Comparison of ENCODE assay signal across 8 mouse cellular contexts in the genomic region with DNA sequence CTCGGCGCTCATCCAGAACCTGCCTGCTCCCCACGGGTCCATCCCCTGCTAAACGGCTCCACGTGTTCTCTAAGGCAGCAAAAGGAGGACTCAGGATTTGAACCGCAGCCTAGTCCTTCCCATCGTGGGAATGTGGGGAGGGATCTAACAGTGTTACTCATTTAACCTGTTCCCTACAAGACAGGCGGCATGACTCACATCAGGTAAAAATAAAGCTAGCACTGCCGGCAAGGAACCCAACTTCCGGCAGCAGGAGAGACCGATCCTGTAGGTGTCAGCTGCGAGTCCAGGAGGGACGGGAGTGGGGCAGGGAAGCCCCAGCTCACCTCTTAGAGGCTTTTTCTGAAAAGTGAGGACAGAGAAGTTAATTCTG. TPM values are rescaled to one million over a fixed set of nuclear protein-coding genes. Genes with fewer than 3 reads are reported as not detected.
DNase-seq lines count a peak whose midpoint lies in the region; ATAC-seq and TF ChIP-seq lines count a peak whose summit lies in the region.

No protein-coding gene starts in this region.

- TF ChIP-seq EP300 in CH12.LX (IDR thresholded peaks at IDR 0.05; ENCODE audit: low read length) (no peak), MEL (IDR thresholded peaks at IDR 0.05; ENCODE audit: low read depth in 1 of 2, low read length in 2 of 2) (no peak)

- TF ChIP-seq RAD21 in CH12.LX (IDR thresholded peaks at IDR 0.05; ENCODE audit: low read depth, low read length) (no peak), MEL (IDR thresholded peaks at IDR 0.05; ENCODE audit: low read depth, low read length) (no peak)

- H3K36me3 ChIP-seq in CH12.LX (replicated peaks in 1 of 2; ENCODE audit: control insufficient read depth in 1 of 2, insufficient read depth in 1 of 2, low read length in 1 of 2) (no peaks in the 10 kb centered on the region), MEL (ENCODE audit: control insufficient read depth in 1 of 2, insufficient read depth in 2 of 2, low read length in 2 of 2) (no peaks in the 10 kb centered on the region)
- H3K36me3 ChIP-seq in heart, embryonic 13.5 days = no peaks in the 10 kb centered on the region

- H3K79me2 ChIP-seq in CH12.LX (replicated peaks; ENCODE audit: control insufficient read depth, extremely low read depth, insufficient read depth, poor library complexity, severe bottlenecking) (no peaks in the 10 kb centered on the region), MEL (ENCODE audit: control insufficient read depth, insufficient read depth, low read length, poor library complexity) (no peaks in the 10 kb centered on the region; the same call in 1 of the 2 replicates)

- H3K9ac ChIP-seq in CH12.LX (ENCODE audit: insufficient read depth, low read depth) (no peak overlapping the region), MEL (ENCODE audit: control insufficient read depth, low read depth, low read length, poor library complexity, severe bottlenecking) (peak overlapping the region; percentile 51)
- peak overlapping the region; percentile 69 for H3K9ac ChIP-seq in heart, embryonic 13.5 days

- ATAC-seq in heart, embryonic 13.5 days (ENCODE audit: extremely low read depth, insufficient number of reproducible peaks, low FRiP score, low TSS enrichment) = no peak

- DNase-seq in CH12.LX (ENCODE audit: extremely low read depth) (no peak), MEL (ENCODE audit: low read depth, low spot score) (peak; percentile 65)
- DNase-seq in kidney, postnatal 10 days = peak; percentile 62
- DNase-seq in lung, postnatal 14 days = peak; percentile 25
- peak; percentile 16 for DNase-seq in thymus, postnatal 0 days (ENCODE audit: low spot score)
- no peak for DNase-seq in layer of hippocampus, adult 11-12 months (ENCODE audit: low spot score)
- no peak for DNase-seq in testis, postnatal 14 days (ENCODE audit: low spot score)

- 7% methylated on average over 13 of the region's 13 CpGs for WGBS in heart, embryonic 13.5 days

- H3K27ac ChIP-seq in CH12.LX (ENCODE audit: insufficient read depth, low read depth) = no peak overlapping the region
- H3K27ac ChIP-seq in MEL (ENCODE audit: control insufficient read depth, low read depth, low read length) = peak overlapping the region; percentile 22; the same call in 1 of the 2 replicates
- no peak overlapping the region for H3K27ac ChIP-seq in heart, embryonic 13.5 days (replicated peaks)

- no peaks in the 10 kb centered on the region for H3K9me3 ChIP-seq in CH12.LX (replicated peaks; ENCODE audit: low read length)
- H3K9me3 ChIP-seq in MEL (replicated peaks; ENCODE audit: insufficient read depth, low read length) = no peaks in the 10 kb centered on the region
- no peaks in the 10 kb centered on the region; the same call in 1 of the 2 replicates for H3K9me3 ChIP-seq in heart, embryonic 13.5 days

- in situ Hi-C loops in CH12.LX (cut with MboI; ENCODE audit: low pct_ligation_motif_present, low pct_unique_long_range_greater_than_20kb, low sequenced_read_pairs) = loop anchor here (10.0 kb wide), 1 partner anchor 58 kb away; no protein-coding TSS in a partner anchor

- TF ChIP-seq POLR2A in CH12.LX (IDR thresholded peaks at IDR 0.05; ENCODE audit: low read depth, low read length) = no peak
- no peak for TF ChIP-seq POLR2A in MEL (IDR thresholded peaks at IDR 0.05; ENCODE audit: control insufficient read depth in 1 of 2, insufficient read depth in 1 of 2, low read depth in 1 of 2, low read length in 2 of 2, poor library complexity in 1 of 2)

- TF ChIP-seq CTCF in CH12.LX (conservative IDR thresholded peaks at IDR 0.05 in 1 of 2, IDR thresholded peaks at IDR 0.05 in 1 of 2; ENCODE audit: low read depth in 2 of 2, low read length in 2 of 2) = no peak
- no peak for TF ChIP-seq CTCF in MEL (IDR thresholded peaks at IDR 0.05 in 2 of 3, conservative IDR thresholded peaks at IDR 0.05 in 1 of 3; ENCODE audit: control insufficient read depth in 1 of 3, insufficient read depth in 1 of 3, low read depth in 2 of 3, low read length in 3 of 3, poor library complexity in 1 of 3, severe bottlenecking in 1 of 3)

- H3K4me1 ChIP-seq in CH12.LX (ENCODE audit: control insufficient read depth in 1 of 2, insufficient read depth in 2 of 2) (no peaks in the 10 kb centered on the region), MEL (ENCODE audit: control insufficient read depth in 1 of 2, insufficient read depth in 2 of 2, low read length in 2 of 2) (peaks cover 0 to 4% of the 10 kb centered on the region in 2 experiments; a peak in 2 of 4 replicates)
- peaks cover 18% of the 10 kb centered on the region for H3K4me1 ChIP-seq in heart, embryonic 13.5 days

- peak overlapping the region; percentile 59; the same call in 1 of the 2 replicates for H3K4me2 ChIP-seq in CH12.LX (ENCODE audit: insufficient read depth, low read depth, poor library complexity, severe bottlenecking)
- H3K4me2 ChIP-seq in heart, embryonic 13.5 days = peak overlapping the region; percentile 76

- peaks cover 84% of the 10 kb centered on the region for H3K27me3 ChIP-seq in CH12.LX (replicated peaks)
- peaks cover 2 to 6% of the 10 kb centered on the region in 2 experiments; a peak in 2 of 4 replicates for H3K27me3 ChIP-seq in MEL (ENCODE audit: control insufficient read depth in 1 of 2, insufficient read depth in 2 of 2, low read length in 2 of 2)
- H3K27me3 ChIP-seq in heart, embryonic 13.5 days (replicated peaks) = peaks cover 29% of the 10 kb centered on the region

- dilution Hi-C loops in CH12.LX (cut with MboI; ENCODE audit: extremely low pct_ligation_motif_present, extremely low pct_unique_long_range_greater_than_20kb, low sequenced_read_pairs) = no loop called here

- H3K4me3 ChIP-seq in CH12.LX (replicated peaks in 1 of 3; ENCODE audit: low read depth in 2 of 3, low read length in 2 of 3, poor library complexity in 1 of 3) = no peak overlapping the region
- H3K4me3 ChIP-seq in MEL (ENCODE audit: control insufficient read depth in 1 of 2, insufficient read depth in 1 of 2, low read depth in 2 of 2, low read length in 2 of 2) = peak overlapping the region; percentile 57 to 95
- H3K4me3 ChIP-seq in heart, embryonic 13.5 days = peak overlapping the region; percentile 50

TF ChIP-seq in CH12.LX, 34 proteins besides CTCF, POLR2A, EP300 and RAD21:
- TF ChIP-seq BHLHE40 (IDR thresholded peaks at IDR 0.05; ENCODE audit: low read depth, low read length) = no peak
- no peak for TF ChIP-seq CHD2 (IDR thresholded peaks at IDR 0.05; ENCODE audit: low read length)
- no peak for TF ChIP-seq POLR2AphosphoS2 (IDR thresholded peaks at IDR 0.05; ENCODE audit: low read depth, low read length)
- no peak for TF ChIP-seq IRF4 (IDR thresholded peaks at IDR 0.05; ENCODE audit: low read depth, low read length)

TF ChIP-seq in MEL, 35 proteins besides CTCF, POLR2A, EP300 and RAD21 (continues in another document):
- no peak for TF ChIP-seq TBP (IDR thresholded peaks at IDR 0.05; ENCODE audit: low read depth, low read length)
- peak; percentile 10; the same call in 1 of the 2 replicates for TF ChIP-seq SIN3A (IDR thresholded peaks at IDR 0.05; ENCODE audit: low read length)
- TF ChIP-seq USF1 (IDR thresholded peaks at IDR 0.05; ENCODE audit: low read depth, low read length) = no peak
- no peak for TF ChIP-seq NRF1 (IDR thresholded peaks at IDR 0.05; ENCODE audit: insufficient read depth, low read depth, low read length, poor library complexity, severe bottlenecking)
- no peak for TF ChIP-seq KAT2A (conservative IDR thresholded peaks at IDR 0.05; ENCODE audit: low read depth, low read length)
- TF ChIP-seq RCOR1 (IDR thresholded peaks at IDR 0.05; ENCODE audit: low read depth, low read length) = no peak
- TF ChIP-seq ZMIZ1 (IDR thresholded peaks at IDR 0.05; ENCODE audit: low read depth, low read length) = no peak
- no peak for TF ChIP-seq CHD1 (IDR thresholded peaks at IDR 0.05; ENCODE audit: low read depth, low read length)
- TF ChIP-seq NELFE (IDR thresholded peaks at IDR 0.05; ENCODE audit: low read depth, low read length) = no peak
- peak; percentile 45; the same call in 1 of the 2 replicates for TF ChIP-seq MYC (IDR thresholded peaks at IDR 0.05; ENCODE audit: low read depth, low read length)
- TF ChIP-seq JUND (IDR thresholded peaks at IDR 0.05; ENCODE audit: low read depth, low read length) = no peak
- TF ChIP-seq BHLHE40 (IDR thresholded peaks at IDR 0.05; ENCODE audit: borderline replicate concordance, low read depth, low read length) = no peak
- peak; percentile 46; the same call in 1 of the 2 replicates for TF ChIP-seq ELF1 (IDR thresholded peaks at IDR 0.05; ENCODE audit: low read depth, low read length)
- no peak for TF ChIP-seq POLR2AphosphoS2 (IDR thresholded peaks at IDR 0.05; ENCODE audit: low read length)
- TF ChIP-seq GATA1 (IDR thresholded peaks at IDR 0.05; ENCODE audit: low read depth, low read length) = no peak

RNA-seq across cellular contexts. Expression of a gene that starts 0.7 kb away (rescaled TPM):
- total RNA-seq in CH12.LX (2012; rRNA removed) = not detected in 2 replicates
- total RNA-seq in CH12.LX (2014; rRNA removed) = not detected in 2 replicates
- not detected in 2 replicates for polyA plus RNA-seq in CH12.LX (2012; ENCODE audit: insufficient read length, low read depth)
- total RNA-seq in MEL (2012; rRNA removed) = 1.5 and 1.8 TPM in 2 replicates
- polyA plus RNA-seq in MEL (2012; ENCODE audit: insufficient read depth in 1 of 2, insufficient read length in 2 of 2, low read depth in 1 of 2, low replicate concordance in 2 of 2, missing spikeins in 1 of 2) = 1 to 10 TPM in 1 of 2 experiments, not detected in 1; 3.2 TPM
- 0.24 and 0.43 TPM in 2 replicates for polyA plus RNA-seq in heart, embryonic 13.5 days (2015; fragmentation: Nextera tagmentation; extraction: Ambion mirVana)
- 0.60 and 1.1 TPM in 2 replicates for polyA plus RNA-seq in thymus, postnatal 0 days (2015; fragmentation: Nextera tagmentation; extraction: Ambion mirVana)

RNA-seq across cellular contexts. Expression of a gene that starts 16.3 kb away (rescaled TPM):
- total RNA-seq in CH12.LX (2012; rRNA removed) (not detected in 2 replicates), CH12.LX (2014; rRNA removed) (not detected in 2 replicates), MEL (2012; rRNA removed) (not detected in 2 replicates)
- polyA plus RNA-seq in CH12.LX (2012; ENCODE audit: insufficient read length, low read depth) (not detected in 2 replicates), MEL (2012; ENCODE audit: insufficient read depth in 1 of 2, insufficient read length in 2 of 2, low read depth in 1 of 2, low replicate concordance in 2 of 2, missing spikeins in 1 of 2) (not detected)
- 0.36 and 0.75 TPM in 2 replicates for polyA plus RNA-seq in heart, embryonic 13.5 days (2015; fragmentation: Nextera tagmentation; extraction: Ambion mirVana)
- 3.0 TPM in 2 replicates for polyA plus RNA-seq in thymus, postnatal 0 days (2015; fragmentation: Nextera tagmentation; extraction: Ambion mirVana)

RNA-seq across cellular contexts. Expression of a gene that starts 53.3 kb away (rescaled TPM):
- not detected in 2 replicates for total RNA-seq in CH12.LX (2012; rRNA removed)
- not detected in 2 replicates for total RNA-seq in CH12.LX (2014; rRNA removed)
- polyA plus RNA-seq in CH12.LX (2012; ENCODE audit: insufficient read length, low read depth) = not detected in 2 replicates
- not detected in 2 replicates for total RNA-seq in MEL (2012; rRNA removed)
- polyA plus RNA-seq in MEL (2012; ENCODE audit: insufficient read depth in 1 of 2, insufficient read length in 2 of 2, low read depth in 1 of 2, low replicate concordance in 2 of 2, missing spikeins in 1 of 2) = under 1 TPM in 1 of 2 experiments, not detected in 1; 0.03 TPM
- 57.7 and 61.1 TPM in 2 replicates for polyA plus RNA-seq in heart, embryonic 13.5 days (2015; fragmentation: Nextera tagmentation; extraction: Ambion mirVana)
- polyA plus RNA-seq in thymus, postnatal 0 days (2015; fragmentation: Nextera tagmentation; extraction: Ambion mirVana) = 6.2 and 8.2 TPM in 2 replicates

Comparison
In these comparisons a context has a peak if more than half of its experiments do, and no peak if none do; other contexts are left out.
1. DNase-seq: peak in MEL (single experiment), kidney, postnatal 10 days (single experiment), lung, postnatal 14 days (single experiment) and thymus, postnatal 0 days (single experiment); none in CH12.LX (single experiment), layer of hippocampus, adult 11-12 months (single experiment) and testis, postnatal 14 days (single experiment).
2. H3K4me3 ChIP-seq: peak in MEL (2 of 2) and heart, embryonic 13.5 days (single experiment); none in CH12.LX (0 of 3).